Comparison of ENCODE assay signal across 7 mouse cellular contexts in genomic region chr1:168429856-168430644, GRCm38 (mm10). TPM values are rescaled to one million over a fixed set of nuclear protein-coding genes. Genes with fewer than 3 reads are reported as not detected.
DNase-seq lines count a peak whose midpoint lies in the region; ATAC-seq and TF ChIP-seq lines count a peak whose summit lies in the region.

No protein-coding gene starts in this region.

- peak overlapping the region; percentile 85 for H3K9ac ChIP-seq in heart, embryonic 16.5 days (ENCODE audit: low read length)
- no peak overlapping the region for H3K9ac ChIP-seq in liver, postnatal 0 days (replicated peaks)

- no peaks in the 10 kb centered on the region for H3K27me3 ChIP-seq in heart, embryonic 16.5 days (ENCODE audit: control insufficient read depth, insufficient read depth, low read length)
- H3K27me3 ChIP-seq in liver, postnatal 0 days (ENCODE audit: insufficient read depth, low read length): no peaks in the 10 kb centered on the region

- peak overlapping the region; percentile 66 for H3K27ac ChIP-seq in heart, embryonic 16.5 days (ENCODE audit: low read length)
- H3K27ac ChIP-seq in liver, postnatal 0 days (ENCODE audit: low read depth): 0 out of 2 replicates have a peak overlapping the region, but pooled peaks have one; percentile 58

- H3K4me1 ChIP-seq in heart, embryonic 16.5 days (ENCODE audit: control insufficient read depth, insufficient read depth, low read length): peaks cover 28% of the 10 kb centered on the region
- no peaks in the 10 kb centered on the region for H3K4me1 ChIP-seq in liver, postnatal 0 days (ENCODE audit: insufficient read depth)

- DNase-seq in 3T3-L1 (ENCODE audit: low read depth, low spot score) (peak; percentile 54), A20 (ENCODE audit: low read depth, low spot score) (peak; percentile 66)
- no peak for DNase-seq in liver, postnatal 0 days
- no peak for DNase-seq in adrenal gland, adult 2 months
- DNase-seq in right cerebral cortex, postnatal 4 days: no peak
- no peak for DNase-seq in right cerebral cortex, adult 18-20 months

- no peak for TF ChIP-seq CTCF in liver, postnatal 0 days (IDR thresholded peaks at IDR 0.05; ENCODE audit: low read depth)

- no peaks in the 10 kb centered on the region for H3K9me3 ChIP-seq in heart, embryonic 16.5 days (replicated peaks; ENCODE audit: control insufficient read depth, low read length)
- no peaks in the 10 kb centered on the region for H3K9me3 ChIP-seq in liver, postnatal 0 days (ENCODE audit: low read length)

- no peaks in the 10 kb centered on the region for H3K36me3 ChIP-seq in heart, embryonic 16.5 days (ENCODE audit: control insufficient read depth, insufficient read depth)
- no peaks in the 10 kb centered on the region for H3K36me3 ChIP-seq in liver, postnatal 0 days (replicated peaks; ENCODE audit: insufficient read depth, low read length)

- no peak for TF ChIP-seq EP300 in liver, postnatal 0 days (IDR thresholded peaks at IDR 0.05; ENCODE audit: low read depth)

- peak overlapping the region; percentile 81 for H3K4me3 ChIP-seq in heart, embryonic 16.5 days (ENCODE audit: low read length)
- peak overlapping the region; percentile 77 for H3K4me3 ChIP-seq in liver, postnatal 0 days (ENCODE audit: low read depth, low read length)

- no peak for ATAC-seq in heart, embryonic 16.5 days (replicated peaks; ENCODE audit: extremely low read depth, insufficient read depth, low FRiP score)
- ATAC-seq in liver, postnatal 0 days: no peak

- WGBS in heart, embryonic 16.5 days: 3% methylated on average over 5 of the region's 5 CpGs
- 17% methylated on average over 5 of the region's 5 CpGs for WGBS in liver, postnatal 0 days (ENCODE audit: insufficient replicate concordance)

- peak overlapping the region; percentile 79 for H3K4me2 ChIP-seq in heart, embryonic 16.5 days (ENCODE audit: low read depth, low read length)
- H3K4me2 ChIP-seq in liver, postnatal 0 days (ENCODE audit: low read depth, low read length): peak overlapping the region; percentile 92

RNA-seq across cellular contexts. Expression of gene Pbx1, which starts 2.0 kb away (rescaled TPM):
- 18.0 and 20.7 TPM in 2 replicates for polyA plus RNA-seq in heart, embryonic 16.5 days (2015; fragmentation: Nextera tagmentation; extraction: Ambion mirVana)
- polyA plus RNA-seq in liver, postnatal 0 days (2015; fragmentation: Nextera tagmentation; extraction: Ambion mirVana): 4.0 TPM in 2 replicates
- total RNA-seq in adrenal gland, adult 2 months (2021): 100 to 1,000 TPM; 148 to 210 TPM
- polyA plus RNA-seq in adrenal gland, adult 2 months (2012; rRNA removed): 35.7 and 66.2 TPM in 2 replicates

Comparison
In these comparisons a context has a peak if more than half of its experiments do, and no peak if none do; other contexts are left out.
1. DNase-seq: peak in 3T3-L1 (single experiment) and A20 (single experiment); none in liver, postnatal 0 days (single experiment), adrenal gland, adult 2 months (single experiment), right cerebral cortex, postnatal 4 days (single experiment) and right cerebral cortex, adult 18-20 months (single experiment).